Mouse (Mus musculus): ENCODE measurements around the gene Ccr10. TPM values are rescaled to one million over a fixed set of nuclear protein-coding genes. Genes with fewer than 3 reads are reported as not detected.

The Ccr10 gene
- polyA plus RNA-seq, 1 experiment from 2014 or later, result 0.13 TPM

GRCm38 (mm10) chr11:101173631-101174388 lies 1.4 kb downstream of the Ccr10 start:
- Histone ChIP-seq H3K9me3 (ENCODE audit: control insufficient read depth) (no peaks in the 10 kb centered on the region), H3K27ac (ENCODE audit: low read depth, low read length) (peak overlapping the region; percentile 28; the same call in 1 of the 2 replicates), H3K27me3 (replicated peaks; ENCODE audit: control insufficient read depth, insufficient read depth, low read length) (peaks cover 12% of the 10 kb centered on the region), H3K4me3 (ENCODE audit: low read depth, low read length) (peak overlapping the region; percentile 28), H3K4me2 (replicated peaks; ENCODE audit: low read depth) (peak overlapping the region; percentile 68), H3K9ac (ENCODE audit: low read depth, low read length) (peak overlapping the region; percentile 11), H3K4me1 (replicated peaks; ENCODE audit: control insufficient read depth, insufficient read depth, low read length) (peaks cover 22% of the 10 kb centered on the region), H3K36me3 (ENCODE audit: control insufficient read depth, insufficient read depth) (no peaks in the 10 kb centered on the region)
- TF ChIP-seq CTCF (IDR thresholded peaks at IDR 0.05; ENCODE audit: low read depth), result peak; percentile 97
- ATAC-seq, result peak; percentile 53
- 3% methylated on average over 61 of the region's 61 CpGs for WGBS

DNA sequence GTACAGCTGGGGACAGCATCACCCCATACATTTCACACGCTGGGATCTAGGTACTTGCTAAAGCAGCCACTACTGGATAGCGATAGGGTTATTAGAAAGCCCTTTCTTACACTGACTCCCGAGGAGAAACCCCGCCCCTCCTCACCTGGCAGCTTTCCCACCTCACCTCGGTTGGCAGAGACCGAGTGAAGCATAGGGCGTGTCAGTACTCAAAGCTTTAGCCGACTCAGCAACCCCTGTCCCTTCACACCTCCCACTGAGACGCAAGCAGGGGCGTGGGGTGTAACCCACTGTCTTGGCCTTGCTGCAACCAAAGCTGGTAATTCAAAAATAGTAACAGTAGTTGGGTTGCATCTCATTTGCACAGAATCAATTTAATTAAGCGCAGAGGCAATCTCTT lies 2.1 kb downstream of the Ccr10 start:
- H3K36me3 ChIP-seq (ENCODE audit: control insufficient read depth, insufficient read depth), result 0 out of 2 replicates have a peak, but pooled peaks cover 2% of the 10 kb centered on the region
- no peaks in the 10 kb centered on the region for H3K9me3 ChIP-seq (ENCODE audit: control insufficient read depth)
- no peak overlapping the region for H3K27ac ChIP-seq (ENCODE audit: low read depth, low read length)
- TF ChIP-seq CTCF (IDR thresholded peaks at IDR 0.05; ENCODE audit: low read depth), result no peak
- no peak overlapping the region; the same call in 1 of the 2 replicates for H3K4me3 ChIP-seq (ENCODE audit: low read depth, low read length)
- peaks cover 26% of the 10 kb centered on the region for H3K4me1 ChIP-seq (replicated peaks; ENCODE audit: control insufficient read depth, insufficient read depth, low read length)
- H3K27me3 ChIP-seq (replicated peaks; ENCODE audit: control insufficient read depth, insufficient read depth, low read length), result peaks cover 12% of the 10 kb centered on the region
- WGBS, result 9% methylated on average over 11 of the region's 11 CpGs
- peak overlapping the region; percentile 68 for H3K4me2 ChIP-seq (replicated peaks; ENCODE audit: low read depth)
- ATAC-seq, result no peak
- H3K9ac ChIP-seq (ENCODE audit: low read depth, low read length), result no peak overlapping the region

GRCm38 (mm10) chr11:101172434-101172815 lies 2.8 kb downstream of the Ccr10 start:
- no peak for ATAC-seq
- H3K4me1 ChIP-seq (replicated peaks; ENCODE audit: control insufficient read depth, insufficient read depth, low read length), result peaks cover 26% of the 10 kb centered on the region
- WGBS, result 19% methylated on average over 5 of the region's 5 CpGs
- 0 out of 2 replicates have a peak overlapping the region, but pooled peaks have one; percentile 45 for H3K9ac ChIP-seq (ENCODE audit: low read depth, low read length)
- H3K27me3 ChIP-seq (replicated peaks; ENCODE audit: control insufficient read depth, insufficient read depth, low read length), result peaks cover 11% of the 10 kb centered on the region
- H3K27ac ChIP-seq (ENCODE audit: low read depth, low read length), result peak overlapping the region; percentile 17
- H3K36me3 ChIP-seq (ENCODE audit: control insufficient read depth, insufficient read depth), result peaks cover 9% of the 10 kb centered on the region
- peak overlapping the region; percentile 93 for H3K4me2 ChIP-seq (replicated peaks; ENCODE audit: low read depth)
- H3K9me3 ChIP-seq (ENCODE audit: control insufficient read depth), result no peaks in the 10 kb centered on the region
- peak overlapping the region; percentile 79 for H3K4me3 ChIP-seq (ENCODE audit: low read depth, low read length)
- no peak for TF ChIP-seq CTCF (IDR thresholded peaks at IDR 0.05; ENCODE audit: low read depth)

- 0% methylated on average over 30 of the region's 31 CpGs for WGBS
- Histone ChIP-seq H3K4me1 (replicated peaks; ENCODE audit: control insufficient read depth, insufficient read depth, low read length) (peaks cover 26% of the 10 kb centered on the region), H3K27ac (ENCODE audit: low read depth, low read length) (peak overlapping the region; percentile 17), H3K9ac (ENCODE audit: low read depth, low read length) (0 out of 2 replicates have a peak overlapping the region, but pooled peaks have one; percentile 45), H3K9me3 (ENCODE audit: control insufficient read depth) (no peaks in the 10 kb centered on the region), H3K27me3 (replicated peaks; ENCODE audit: control insufficient read depth, insufficient read depth, low read length) (peaks cover 5% of the 10 kb centered on the region), H3K4me3 (ENCODE audit: low read depth, low read length) (peak overlapping the region; percentile 79), H3K36me3 (ENCODE audit: control insufficient read depth, insufficient read depth) (peaks cover 15% of the 10 kb centered on the region), H3K4me2 (replicated peaks; ENCODE audit: low read depth) (peak overlapping the region; percentile 93)
- no peak; the same call in 1 of the 2 replicates for TF ChIP-seq CTCF (IDR thresholded peaks at IDR 0.05; ENCODE audit: low read depth)
- ATAC-seq, result peak; percentile 43; the same call in 1 of the 2 replicates
Measured at GRCm38 (mm10) chr11:101171721-101172433, 3.4 kb downstream of the Ccr10 start.

DNA sequence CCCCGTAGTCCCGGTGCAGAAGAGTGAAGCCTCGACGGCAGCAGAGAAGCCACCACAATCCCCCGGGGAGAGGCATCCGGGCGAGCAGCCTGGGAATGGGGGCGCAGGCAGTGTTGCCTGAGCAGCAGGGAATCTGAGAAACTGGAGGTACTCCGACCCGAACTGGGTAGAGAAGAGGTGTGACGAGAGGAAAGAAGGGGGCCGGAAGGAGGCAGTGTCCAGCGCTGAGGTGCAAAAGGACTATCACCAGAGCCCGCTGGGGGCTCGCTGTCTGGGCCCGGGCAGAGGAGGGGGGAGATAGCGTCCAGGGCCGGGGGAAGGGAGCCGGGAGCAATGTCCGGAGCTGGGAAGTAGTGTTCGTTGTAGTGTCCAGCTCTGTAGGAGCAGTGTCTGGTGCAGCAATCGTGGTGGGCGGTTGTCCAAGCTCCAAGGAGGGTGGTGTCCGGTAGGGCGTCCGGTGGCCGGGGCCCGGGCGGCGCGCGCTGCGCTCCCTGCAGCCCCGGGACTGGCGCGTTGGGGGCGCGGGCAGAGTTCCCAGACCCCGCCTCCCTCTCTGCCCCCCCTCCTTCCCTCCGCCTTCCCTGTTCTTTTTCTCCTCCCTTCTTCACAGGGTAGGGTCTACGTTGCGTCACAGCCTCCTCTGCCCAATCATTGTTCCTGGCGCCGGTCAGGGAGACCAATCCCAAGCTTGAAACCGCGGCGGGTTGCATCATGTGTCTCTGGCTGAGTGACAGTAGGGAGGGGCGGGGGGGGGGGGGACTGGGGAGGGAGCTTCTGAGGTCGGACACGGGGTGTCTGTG lies 4.2 kb downstream of the Ccr10 start, which contains the start of gene Plekhh3:
Gene Plekhh3 (minus strand): TSS at position 541 of the 800 bp plus-strand sequence.
- TF ChIP-seq CTCF (IDR thresholded peaks at IDR 0.05; ENCODE audit: low read depth), result peak; percentile 29; the same call in 1 of the 2 replicates
- peak within 1 kb of the TSS; percentile 79 for H3K4me3 ChIP-seq (ENCODE audit: low read depth, low read length)
- H3K27ac ChIP-seq (ENCODE audit: low read depth, low read length), result peak within 1 kb of the TSS; percentile 85
- no peaks in the 10 kb centered on the region for H3K27me3 ChIP-seq (replicated peaks; ENCODE audit: control insufficient read depth, insufficient read depth, low read length)
- peaks cover 26% of the 10 kb centered on the region for H3K4me1 ChIP-seq (replicated peaks; ENCODE audit: control insufficient read depth, insufficient read depth, low read length)
- ATAC-seq, result peak; percentile 89
- WGBS, result under 1% methylated on average over 48 of the region's 50 CpGs
- H3K9me3 ChIP-seq (ENCODE audit: control insufficient read depth), result no peaks in the 10 kb centered on the region
- peak within 1 kb of the TSS; percentile 93 for H3K4me2 ChIP-seq (replicated peaks; ENCODE audit: low read depth)
- H3K9ac ChIP-seq (ENCODE audit: low read depth, low read length), result peak within 1 kb of the TSS; percentile 66
- peaks cover 23% of the 10 kb centered on the region for H3K36me3 ChIP-seq (ENCODE audit: control insufficient read depth, insufficient read depth)

Measured in intestine, postnatal 0 days (tissue).